Mouse (Mus musculus): ENCODE results near the gene Hnrnpk. TPM values are rescaled to one million over a fixed set of nuclear protein-coding genes. Genes with fewer than 3 reads are reported as not detected.

Hnrnpk gene
- 959 TPM for total RNA-seq (2023)

DNA sequence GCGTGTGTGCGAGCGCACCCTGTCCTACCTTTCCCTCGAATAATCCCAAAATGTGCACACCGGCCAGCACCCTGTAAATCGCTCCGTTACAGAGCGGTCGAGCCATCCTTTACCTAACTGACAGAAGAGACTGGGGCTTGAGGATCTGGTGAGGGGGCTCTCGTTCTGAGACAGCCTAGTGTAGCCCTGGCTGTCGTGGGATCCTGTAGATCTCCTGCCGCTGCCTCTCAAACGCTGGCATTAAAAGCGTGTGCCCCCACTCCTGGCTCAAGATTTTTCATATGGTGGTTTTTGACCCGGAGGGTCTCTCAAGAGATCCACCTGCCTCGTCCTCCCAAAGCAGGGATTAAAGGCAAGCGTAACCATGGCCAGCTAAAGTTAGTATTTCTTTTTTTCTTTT is at the start of gene Hnrnpk:
Hnrnpk (minus strand) TSS at position 101 of the 400 bp plus-strand sequence.

DNA sequence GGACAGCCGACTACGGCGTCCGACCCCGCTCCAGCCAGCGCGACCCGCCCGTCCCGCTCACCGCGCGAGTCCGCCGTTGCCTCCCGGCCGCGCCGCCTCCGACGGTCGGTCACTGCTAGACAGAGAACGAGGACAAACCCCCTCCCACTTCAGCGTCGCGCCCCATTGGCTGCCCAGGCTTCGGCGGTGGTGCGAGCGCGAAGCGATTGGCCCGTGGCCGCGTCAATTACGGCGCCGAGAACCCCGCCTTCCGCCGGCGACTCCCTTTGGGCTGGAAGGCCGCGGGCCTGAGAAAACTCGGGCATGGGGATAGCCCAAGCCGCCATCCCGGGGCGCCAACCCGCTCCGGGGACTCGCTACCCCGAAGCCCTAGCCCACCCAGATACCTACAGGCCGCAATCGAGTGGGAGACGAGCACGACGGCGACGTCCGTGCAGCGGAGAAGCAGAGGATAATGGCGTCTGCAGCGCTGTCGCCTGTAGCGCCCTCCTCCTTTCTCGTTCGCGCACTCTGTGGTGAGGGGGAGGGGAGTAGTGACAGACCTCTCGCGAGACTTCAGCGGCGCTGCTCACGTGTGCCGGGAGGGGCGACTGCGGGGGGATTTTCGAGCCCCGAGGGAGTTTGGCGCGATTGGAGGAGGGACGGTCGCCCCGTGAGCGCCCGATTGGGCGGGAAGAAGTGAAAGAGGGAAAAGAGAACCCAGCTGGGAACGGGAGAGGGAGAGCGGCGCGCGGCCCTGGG is 970 bp downstream of the Hnrnpk start, which contains the start of gene Rmi1:
Rmi1 (plus strand) TSS at position 246 of the 741 bp plus-strand sequence.

DNA sequence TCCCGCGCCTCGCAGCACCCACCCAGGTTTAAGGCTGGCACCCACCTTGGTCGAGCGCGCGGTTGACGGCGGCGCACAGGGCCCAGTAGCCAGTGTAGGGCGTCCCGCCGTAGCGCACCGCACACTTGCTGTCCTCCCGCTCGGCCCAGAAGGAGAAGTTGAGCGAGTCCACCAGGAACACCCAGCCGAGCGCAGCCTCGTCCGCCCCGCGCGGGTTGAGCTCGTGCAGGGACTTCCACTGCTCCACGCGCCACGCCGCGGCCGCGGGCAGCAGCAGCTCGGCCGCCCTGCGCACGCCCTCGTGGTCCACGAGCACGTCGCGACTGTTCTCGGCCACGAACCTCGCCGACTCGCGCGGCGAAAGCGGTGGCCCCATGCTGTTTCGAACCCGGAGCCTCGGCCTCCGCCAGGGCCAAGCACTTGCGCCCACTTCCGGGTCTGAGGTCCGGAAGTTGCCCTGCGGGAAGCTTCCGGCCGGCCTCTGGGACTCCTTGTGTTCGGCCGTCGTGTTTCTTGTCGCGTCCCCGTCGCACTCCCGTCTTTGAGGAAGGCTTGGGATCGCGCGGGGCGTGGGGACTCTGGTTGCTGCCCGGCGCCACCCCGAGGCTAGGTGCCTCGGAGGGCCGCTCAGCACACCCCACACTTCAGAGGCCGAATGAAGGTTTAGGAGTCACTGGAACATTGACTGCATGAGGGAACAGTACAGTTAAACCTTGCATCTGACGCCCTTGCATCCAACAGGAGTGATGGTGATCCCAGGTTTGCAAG is 18.2 kb downstream of the Hnrnpk start, which contains the start of gene 2210016F16Rik:
2210016F16Rik (minus strand) TSS at position 447 of the 768 bp plus-strand sequence.

DNA sequence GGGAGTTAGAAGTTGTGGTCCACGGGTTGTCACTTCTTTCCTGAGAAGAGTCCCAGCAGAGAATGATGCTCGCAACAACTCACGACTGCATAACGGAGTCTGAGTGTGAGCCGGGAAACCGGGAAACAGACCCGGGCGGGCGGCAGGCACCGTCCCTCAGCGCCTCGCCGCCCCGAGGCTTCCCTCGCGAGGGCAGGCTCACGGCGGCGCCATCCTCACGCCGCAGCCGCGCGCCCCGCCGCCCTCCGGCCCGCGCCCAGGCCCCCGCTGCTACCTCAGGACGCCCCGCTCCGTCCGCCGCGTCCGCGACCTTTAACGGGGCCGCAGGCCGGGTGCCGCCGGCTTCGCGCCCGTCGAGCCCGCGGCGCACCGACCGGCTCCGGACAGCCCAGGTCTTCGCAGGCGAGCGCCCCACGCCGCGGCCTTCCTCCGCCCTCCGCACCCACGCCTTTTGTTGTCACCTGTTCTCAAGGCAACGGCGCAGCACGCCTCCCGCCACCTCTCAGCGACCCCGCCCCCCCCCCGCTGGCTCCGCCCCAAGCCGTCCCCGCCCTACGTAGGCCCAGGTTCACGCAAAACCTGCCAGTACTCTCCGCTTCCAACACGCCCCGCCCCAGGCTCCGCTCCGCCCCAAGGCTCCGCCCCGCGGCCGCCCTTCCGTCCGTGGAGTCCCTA is 44.4 kb downstream of the Hnrnpk start, which contains the start of gene Kif27:
Kif27 (minus strand) TSS at position 494 of the 675 bp plus-strand sequence.

Other genes with a start within 250 kb of the Hnrnpk start
- gene Idnk, start 245.7 kb downstream of the Hnrnpk start, total RNA-seq (2023): 106 TPM
- gene Ubqln1, start 187.7 kb downstream of the Hnrnpk start, total RNA-seq (2023): 82.3 TPM
- 2.4 TPM for gene Gkap1, start 127.6 kb downstream of the Hnrnpk start, total RNA-seq (2023)
- 0.43 TPM for gene Kif27, start 44.2 kb downstream of the Hnrnpk start, total RNA-seq (2023)
- gene 2210016F16Rik, start 18.1 kb downstream of the Hnrnpk start, total RNA-seq (2023): 17.0 TPM
- 25.7 TPM for gene Rmi1, start 1.1 kb downstream of the Hnrnpk start, total RNA-seq (2023)
- gene Slc28a3, start 207.5 kb upstream of the Hnrnpk start, total RNA-seq (2023): not detected